Mouse (Mus musculus): ENCODE results near the gene Gpr19.

Gpr19 gene

GRCm38 (mm10) chr6:134898095-134898965 lies at the start of gene Gpr19:
Gene Gpr19 (minus strand): TSS chr6:134898578.
- in situ Hi-C loops (cut with MboI, MseI) = no loop called here

- in situ Hi-C loops (cut with MboI, MseI) = loop anchor here (5.0 kb wide), 1 partner anchor 80 kb away; no protein-coding TSS in a partner anchor
Observed at GRCm38 (mm10) chr6:134947311-134948087, 49.1 kb upstream of the Gpr19 start.

GRCm38 (mm10) chr6:134946858-134947257 lies 48.5 kb upstream of the Gpr19 start:
- in situ Hi-C loops (cut with MboI, MseI) = loop anchor here (5.0 kb wide), 1 partner anchor 80 kb away; no protein-coding TSS in a partner anchor

- in situ Hi-C loops (cut with MboI, MseI) = loop anchor here (5.0 kb wide), 1 partner anchor 79 kb away; no protein-coding TSS in a partner anchor
Observed at GRCm38 (mm10) chr6:134946054-134946453, 47.7 kb upstream of the Gpr19 start.

- in situ Hi-C loops (cut with MboI, MseI) = no loop called here
Observed at GRCm38 (mm10) chr6:134943759-134944407, 45.5 kb upstream of the Gpr19 start.

GRCm38 (mm10) chr6:134939781-134940180 lies 41.4 kb upstream of the Gpr19 start:
- in situ Hi-C loops (cut with MboI, MseI) = no loop called here

GRCm38 (mm10) chr6:134934305-134934704 lies 35.9 kb upstream of the Gpr19 start:
- in situ Hi-C loops (cut with MboI, MseI) = no loop called here

- in situ Hi-C loops (cut with MboI, MseI) = no loop called here
Observed at GRCm38 (mm10) chr6:134933207-134933558, 34.8 kb upstream of the Gpr19 start.

- in situ Hi-C loops (cut with MboI, MseI) = no loop called here
Observed at GRCm38 (mm10) chr6:134932486-134933206, 34.3 kb upstream of the Gpr19 start.

- in situ Hi-C loops (cut with MboI, MseI) = no loop called here
Observed at GRCm38 (mm10) chr6:134931146-134931545, 32.8 kb upstream of the Gpr19 start.

GRCm38 (mm10) chr6:134930383-134930782 lies 32.0 kb upstream of the Gpr19 start:
- in situ Hi-C loops (cut with MboI, MseI) = no loop called here

- in situ Hi-C loops (cut with MboI, MseI) = no loop called here
Observed at GRCm38 (mm10) chr6:134929926-134930325, 31.5 kb upstream of the Gpr19 start.

- in situ Hi-C loops (cut with MboI, MseI) = no loop called here
Observed at GRCm38 (mm10) chr6:134928889-134929310, 30.5 kb upstream of the Gpr19 start.

- in situ Hi-C loops (cut with MboI, MseI) = no loop called here
Observed at GRCm38 (mm10) chr6:134928096-134928888, 29.9 kb upstream of the Gpr19 start.

GRCm38 (mm10) chr6:134927595-134928095 lies 29.3 kb upstream of the Gpr19 start:
- in situ Hi-C loops (cut with MboI, MseI) = no loop called here

GRCm38 (mm10) chr6:134926803-134927594 lies 28.6 kb upstream of the Gpr19 start:
- in situ Hi-C loops (cut with MboI, MseI) = no loop called here

- in situ Hi-C loops (cut with MboI, MseI) = no loop called here
Observed at GRCm38 (mm10) chr6:134926338-134926705, 27.9 kb upstream of the Gpr19 start.

- in situ Hi-C loops (cut with MboI, MseI) = no loop called here
Observed at GRCm38 (mm10) chr6:134925673-134926337, 27.4 kb upstream of the Gpr19 start.

GRCm38 (mm10) chr6:134924262-134924661 lies 25.9 kb upstream of the Gpr19 start:
- in situ Hi-C loops (cut with MboI, MseI) = loop anchor here (25.0 kb wide), 1 partner anchor 1888 kb away; the partner anchor contains the start of genes H2afj and Hist4h4
